Mouse (Mus musculus): ENCODE measurements around the gene H2afy. TPM values are rescaled to one million over a fixed set of nuclear protein-coding genes. Genes with fewer than 3 reads are reported as not detected.
A peak's percentile ranks its signal among the peaks of the same experiment; 100 is the strongest.

The H2afy gene
- total and polyA plus RNA-seq, 3 experiments, result 148 to 162 (median 153) TPM

DNA sequence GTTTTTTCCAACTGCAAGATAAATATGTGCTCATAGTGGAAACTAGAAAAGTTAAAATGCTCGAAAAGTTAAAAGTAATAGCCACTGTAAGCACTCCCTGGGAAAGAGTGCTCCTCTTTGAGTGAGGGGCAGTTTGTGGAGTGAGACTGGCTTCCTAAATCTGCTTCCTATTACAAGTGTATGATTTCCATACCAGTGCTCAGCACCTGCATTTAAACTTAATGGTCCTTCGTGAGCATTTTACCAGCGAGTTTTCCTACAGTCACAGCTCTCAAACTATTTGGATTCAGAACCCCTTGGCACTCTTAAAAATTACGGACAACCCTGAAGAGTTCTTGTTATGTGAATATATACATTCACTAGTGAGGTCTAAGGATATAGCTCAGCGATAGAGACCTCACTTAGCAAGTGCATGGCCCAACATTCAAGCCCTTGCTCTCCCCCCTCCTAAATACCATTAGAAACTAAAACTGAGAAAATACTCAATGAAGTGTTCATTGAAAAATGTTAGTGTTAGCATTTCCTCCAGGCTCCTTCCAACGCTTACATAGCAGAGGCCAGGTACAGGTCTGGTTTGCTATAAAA is 3.1 kb upstream of the H2afy start:
- in situ Hi-C loops (cut with MboI; ENCODE audit: low pct_ligation_motif_present, low pct_unique_long_range_greater_than_20kb, low sequenced_read_pairs) (no loop called here), dilution Hi-C loops (cut with MboI; ENCODE audit: extremely low pct_ligation_motif_present, extremely low pct_unique_long_range_greater_than_20kb, low sequenced_read_pairs) (no loop called here)

DNA sequence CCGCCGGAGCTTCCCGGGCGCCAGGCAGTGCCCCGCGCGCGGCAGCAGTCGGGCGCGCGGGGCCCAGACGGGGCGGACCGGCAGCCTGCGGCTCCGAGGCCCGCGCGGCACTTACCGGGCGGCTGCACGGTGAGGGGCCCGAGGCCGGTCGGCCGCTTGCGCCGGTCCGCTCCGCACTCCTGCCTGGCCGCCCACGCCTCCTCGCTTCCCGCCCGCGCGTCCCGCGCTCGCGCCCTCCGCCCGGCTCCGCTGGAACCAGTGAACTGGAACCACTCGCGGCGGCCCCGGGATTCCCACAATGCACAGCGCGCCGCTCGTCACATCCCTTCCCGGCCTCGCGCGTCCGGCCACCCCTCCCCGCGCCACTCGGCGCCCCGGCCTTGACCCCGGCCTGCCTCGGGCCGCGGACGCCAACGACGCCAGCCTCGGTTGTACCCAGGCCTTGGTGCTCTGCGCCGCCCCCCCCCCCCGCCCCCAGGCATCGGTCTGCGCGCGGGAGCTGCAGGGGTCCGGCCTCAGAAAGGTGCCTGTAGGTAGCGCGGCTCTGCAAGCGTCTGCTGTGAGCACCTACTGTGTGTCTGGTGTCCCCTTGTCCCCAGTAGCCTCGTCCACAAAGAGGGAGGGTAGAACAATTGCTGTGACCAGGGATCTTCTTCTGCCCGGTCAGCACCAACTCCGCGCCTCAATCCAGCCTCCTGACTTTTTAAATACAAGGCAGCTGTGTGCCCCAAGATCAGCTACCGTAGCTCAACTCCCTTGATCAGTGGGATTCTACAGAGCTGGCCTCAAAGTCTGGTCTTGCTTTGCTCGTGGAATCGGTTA is 719 bp downstream of the H2afy start:
- peaks cover 0 to 22% of the 10 kb centered on the region in 2 experiments for H3K36me3 ChIP-seq (replicated peaks in 1 of 2; ENCODE audit: control insufficient read depth in 1 of 2, insufficient read depth in 1 of 2, low read length in 1 of 2)
- H3K9ac ChIP-seq (ENCODE audit: insufficient read depth, low read depth), result peak overlapping the region; percentile 97
- DNase-seq (ENCODE audit: extremely low read depth), result peak; percentile 60
- H3K9me3 ChIP-seq (replicated peaks; ENCODE audit: low read length), result peaks cover 6% of the 10 kb centered on the region
- H3K4me1 ChIP-seq (ENCODE audit: control insufficient read depth in 1 of 2, insufficient read depth in 2 of 2), result peaks cover 11 to 39% of the 10 kb centered on the region in 2 experiments
- H3K79me2 ChIP-seq (replicated peaks; ENCODE audit: control insufficient read depth, extremely low read depth, insufficient read depth, poor library complexity, severe bottlenecking), result peaks cover 37% of the 10 kb centered on the region
- in situ Hi-C loops (cut with MboI; ENCODE audit: low pct_ligation_motif_present, low pct_unique_long_range_greater_than_20kb, low sequenced_read_pairs) (no loop called here), dilution Hi-C loops (cut with MboI; ENCODE audit: extremely low pct_ligation_motif_present, extremely low pct_unique_long_range_greater_than_20kb, low sequenced_read_pairs) (no loop called here)
- peak overlapping the region; percentile 45 for H3K4me2 ChIP-seq (ENCODE audit: insufficient read depth, low read depth, poor library complexity, severe bottlenecking)
- peaks cover 3% of the 10 kb centered on the region for H3K27me3 ChIP-seq (replicated peaks)
- H3K4me3 ChIP-seq (replicated peaks in 1 of 3; ENCODE audit: low read depth in 2 of 3, low read length in 2 of 3, poor library complexity in 1 of 3), result peak overlapping the region; percentile 78 to 94 (median 79)
- H3K27ac ChIP-seq (ENCODE audit: insufficient read depth, low read depth), result no peak overlapping the region
- no peak for TF ChIP-seq JUN (IDR thresholded peaks at IDR 0.05; ENCODE audit: insufficient read depth, low read depth, low read length)
- peak; percentile 75 for TF ChIP-seq POLR2A (IDR thresholded peaks at IDR 0.05; ENCODE audit: low read depth, low read length)
- peak; percentile 34 for TF ChIP-seq IRF4 (IDR thresholded peaks at IDR 0.05; ENCODE audit: low read depth, low read length)
- peak; percentile 20; the same call in 1 of the 2 replicates for TF ChIP-seq MEF2A (IDR thresholded peaks at IDR 0.05; ENCODE audit: borderline replicate concordance, low read depth, low read length)
- TF ChIP-seq ZC3H11A (IDR thresholded peaks at IDR 0.05; ENCODE audit: low read depth, low read length), result no peak
- no peak for TF ChIP-seq CHD1 (IDR thresholded peaks at IDR 0.05; ENCODE audit: low read depth, low read length)
- TF ChIP-seq CTCF (conservative IDR thresholded peaks at IDR 0.05 in 1 of 2, IDR thresholded peaks at IDR 0.05 in 1 of 2; ENCODE audit: low read depth in 2 of 2, low read length in 2 of 2), result no peak
- peak; percentile 39; the same call in 1 of the 2 replicates for TF ChIP-seq MAZ (IDR thresholded peaks at IDR 0.05; ENCODE audit: low read depth, low read length)
- no peak for TF ChIP-seq ELF1 (IDR thresholded peaks at IDR 0.05; ENCODE audit: low read depth, low read length)
- TF ChIP-seq CHD2 (IDR thresholded peaks at IDR 0.05; ENCODE audit: low read length), result peak; percentile 34; the same call in 1 of the 2 replicates
- peak; percentile 88 for TF ChIP-seq TCF12 (IDR thresholded peaks at IDR 0.05; ENCODE audit: low read depth, low read length)
- peak; percentile 56; the same call in 1 of the 2 replicates for TF ChIP-seq KAT2A (IDR thresholded peaks at IDR 0.05; ENCODE audit: insufficient replicate concordance, low read length)
- TF ChIP-seq USF1 (IDR thresholded peaks at IDR 0.05; ENCODE audit: low read depth, low read length), result no peak
- peak; percentile 71 for TF ChIP-seq HCFC1 (IDR thresholded peaks at IDR 0.05; ENCODE audit: low read depth, low read length)
- TF ChIP-seq UBTF (IDR thresholded peaks at IDR 0.05; ENCODE audit: low read depth, low read length), result peak; percentile 64; the same call in 1 of the 2 replicates
- TF ChIP-seq ZKSCAN1 (IDR thresholded peaks at IDR 0.05; ENCODE audit: borderline replicate concordance, low read depth, low read length), result peak; percentile 85
- no peak for TF ChIP-seq RAD21 (IDR thresholded peaks at IDR 0.05; ENCODE audit: low read depth, low read length)
- TF ChIP-seq PAX5 (IDR thresholded peaks at IDR 0.05; ENCODE audit: low read length), result no peak
- no peak for TF ChIP-seq MYC (IDR thresholded peaks at IDR 0.05; ENCODE audit: low read depth, low read length)
- peak; percentile 32; the same call in 1 of the 2 replicates for TF ChIP-seq POLR2AphosphoS2 (IDR thresholded peaks at IDR 0.05; ENCODE audit: low read depth, low read length)
- peak; percentile 72 for TF ChIP-seq NELFE (IDR thresholded peaks at IDR 0.05; ENCODE audit: low read depth, low read length)
- TF ChIP-seq MAX (IDR thresholded peaks at IDR 0.05; ENCODE audit: low read length), result 0 out of 2 replicates have a peak, but pooled peaks have one; percentile 56
- TF ChIP-seq NRF1 (IDR thresholded peaks at IDR 0.05; ENCODE audit: low read depth, low read length), result peak; percentile 20; the same call in 1 of the 2 replicates
- TF ChIP-seq ZMIZ1 (IDR thresholded peaks at IDR 0.05; ENCODE audit: low read depth, low read length), result peak; percentile 57
- no peak for TF ChIP-seq ETS1 (conservative IDR thresholded peaks at IDR 0.05; ENCODE audit: low read depth, low read length)

More for the DNA sequence above, 3.1 kb upstream of the H2afy start:
- Histone ChIP-seq H3K36me3 (replicated peaks in 1 of 2; ENCODE audit: control insufficient read depth in 1 of 2, insufficient read depth in 1 of 2, low read length in 1 of 2) (no peaks in the 10 kb centered on the region), H3K4me1 (ENCODE audit: control insufficient read depth in 1 of 2, insufficient read depth in 2 of 2) (peaks cover 0 to 6% of the 10 kb centered on the region in 2 experiments; a peak in 1 of 4 replicates), H3K4me3 (replicated peaks in 1 of 3; ENCODE audit: low read depth in 2 of 3, low read length in 2 of 3, poor library complexity in 1 of 3) (no peak overlapping the region), H3K27ac (ENCODE audit: insufficient read depth, low read depth) (no peak overlapping the region), H3K27me3 (replicated peaks) (peaks cover 3% of the 10 kb centered on the region), H3K79me2 (replicated peaks; ENCODE audit: control insufficient read depth, extremely low read depth, insufficient read depth, poor library complexity, severe bottlenecking) (peaks cover 3% of the 10 kb centered on the region), H3K9me3 (replicated peaks; ENCODE audit: low read length) (peaks cover 6% of the 10 kb centered on the region), H3K9ac (ENCODE audit: insufficient read depth, low read depth) (no peak overlapping the region), H3K4me2 (ENCODE audit: insufficient read depth, low read depth, poor library complexity, severe bottlenecking) (no peak overlapping the region)
- no peak for DNase-seq (ENCODE audit: extremely low read depth)
- TF ChIP-seq EP300 (IDR thresholded peaks at IDR 0.05; ENCODE audit: low read length), result no peak
- TF ChIP-seq HCFC1 (IDR thresholded peaks at IDR 0.05; ENCODE audit: low read depth, low read length), result no peak
- no peak for TF ChIP-seq BHLHE40 (IDR thresholded peaks at IDR 0.05; ENCODE audit: low read depth, low read length)
- no peak for TF ChIP-seq USF2 (conservative IDR thresholded peaks at IDR 0.05; ENCODE audit: low read depth, low read length)
- TF ChIP-seq GABPA (IDR thresholded peaks at IDR 0.05; ENCODE audit: insufficient replicate concordance, low read depth, low read length), result no peak
- no peak for TF ChIP-seq CHD1 (IDR thresholded peaks at IDR 0.05; ENCODE audit: low read depth, low read length)
- no peak for TF ChIP-seq ZC3H11A (IDR thresholded peaks at IDR 0.05; ENCODE audit: low read depth, low read length)
- TF ChIP-seq POLR2AphosphoS2 (IDR thresholded peaks at IDR 0.05; ENCODE audit: low read depth, low read length), result no peak
- TF ChIP-seq E2F4 (IDR thresholded peaks at IDR 0.05; ENCODE audit: insufficient replicate concordance, low read depth, low read length), result no peak
- no peak for TF ChIP-seq MAX (IDR thresholded peaks at IDR 0.05; ENCODE audit: low read length)
- no peak for TF ChIP-seq JUND (conservative IDR thresholded peaks at IDR 0.05; ENCODE audit: low read depth, low read length)
- TF ChIP-seq RAD21 (IDR thresholded peaks at IDR 0.05; ENCODE audit: low read depth, low read length), result no peak
- TF ChIP-seq TCF12 (IDR thresholded peaks at IDR 0.05; ENCODE audit: low read depth, low read length), result no peak
- no peak for TF ChIP-seq SIN3A (IDR thresholded peaks at IDR 0.05; ENCODE audit: low read length)

All from CH12.LX (cell line).